Mouse (Mus musculus) kidney, adult 9 months (tissue): ENCODE measurements around the gene Gm11172.

Source experiments
- DNase-seq: peaks from one replicate; pipeline ENCODE4 v3.0.0; 2022

Gm11172 gene

GRCm38 (mm10) chr16:10812865-10813371 is at the start of gene Gm11172:
TSS of gene Gm11172 (plus strand) at chr16:10812915.
- no peak for DNase-seq

- DNase-seq = no peak
Observed at GRCm38 (mm10) chr16:10763540-10764264, 49.0 kb upstream of the Gm11172 start.

GRCm38 (mm10) chr16:10764323-10764722 is 48.4 kb upstream of the Gm11172 start:
- DNase-seq = no peak

DNA sequence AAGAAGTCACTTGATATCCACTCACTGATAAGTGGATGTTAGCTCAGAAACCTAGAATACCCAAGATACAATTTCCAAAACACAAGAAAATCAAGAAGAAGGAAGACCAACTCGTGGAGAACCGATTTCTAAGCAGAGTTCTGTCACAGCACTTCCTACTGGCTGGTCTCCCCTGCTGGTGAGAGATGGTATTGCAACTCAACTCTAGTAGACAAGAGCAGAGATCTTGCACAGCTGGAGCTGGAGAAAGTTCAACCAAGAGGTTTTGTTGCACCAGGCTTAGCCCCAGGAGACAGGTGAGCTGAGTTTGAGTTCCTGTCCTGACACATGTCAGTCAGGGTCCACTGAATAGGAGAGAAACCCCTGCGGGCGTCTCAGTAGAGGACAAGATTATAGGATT is 45.6 kb upstream of the Gm11172 start:
- peak; percentile 82 for DNase-seq

DNA sequence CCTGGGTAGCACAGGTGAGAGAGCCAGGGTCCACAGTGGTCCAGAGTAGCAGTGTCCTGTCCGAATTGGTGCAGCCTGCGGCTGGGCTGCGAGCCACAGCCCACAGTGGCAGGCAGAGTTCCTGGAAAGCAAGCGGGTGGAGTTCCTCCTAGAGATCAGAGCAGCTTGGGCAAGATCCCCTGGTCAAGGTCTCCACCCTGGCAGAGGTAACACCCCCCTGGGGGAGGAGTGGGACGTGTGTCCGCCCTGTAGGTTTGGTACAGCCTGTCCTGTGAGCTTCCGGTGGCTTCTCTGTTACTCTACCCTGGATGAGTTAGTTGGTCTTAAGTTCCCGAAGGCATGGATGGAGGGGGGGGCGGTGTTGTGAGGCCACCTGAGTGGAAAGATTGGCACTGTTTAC is 43.9 kb upstream of the Gm11172 start:
- no peak for DNase-seq

GRCm38 (mm10) chr16:10769661-10770060 is 43.1 kb upstream of the Gm11172 start:
- DNase-seq = no peak

DNA sequence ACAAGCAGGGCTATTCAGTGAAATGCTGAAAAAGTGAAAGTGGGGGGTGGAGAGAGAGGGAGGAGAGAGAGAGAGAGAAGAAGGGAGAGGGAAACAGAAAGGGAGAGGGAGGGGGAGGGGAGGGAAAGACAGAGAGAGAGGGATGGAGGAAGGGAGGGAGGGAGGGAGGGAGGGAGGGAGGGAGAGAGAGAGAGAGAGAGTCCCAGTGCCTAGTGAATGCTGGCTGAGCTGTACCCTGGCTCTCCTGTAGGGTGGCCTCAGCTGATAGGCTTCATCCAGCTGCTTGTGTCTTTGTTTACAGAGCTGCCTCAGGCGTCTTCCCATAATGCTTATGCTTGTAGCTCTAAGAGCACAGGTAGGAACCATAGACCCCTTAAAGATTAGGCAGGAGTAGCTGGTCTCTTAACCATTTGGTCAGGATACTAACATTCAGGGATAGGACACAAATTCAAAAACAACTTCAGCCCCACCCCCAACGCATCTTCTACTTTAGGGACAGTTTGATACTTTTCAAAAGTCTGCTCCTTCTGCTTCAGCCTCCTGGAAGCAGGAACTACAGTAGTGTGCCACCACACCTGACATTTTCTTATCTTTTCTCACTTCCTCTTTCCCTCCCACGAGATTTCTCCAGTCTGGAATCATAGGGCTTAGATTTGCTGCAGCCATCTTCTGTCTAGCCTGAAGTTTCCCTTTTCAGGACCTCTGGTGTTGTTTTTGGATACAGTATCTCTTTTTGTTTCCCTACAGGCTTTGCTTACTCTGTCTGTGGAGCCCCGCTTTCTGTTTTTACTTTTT is 42.0 kb upstream of the Gm11172 start:
- DNase-seq = no peak

DNA sequence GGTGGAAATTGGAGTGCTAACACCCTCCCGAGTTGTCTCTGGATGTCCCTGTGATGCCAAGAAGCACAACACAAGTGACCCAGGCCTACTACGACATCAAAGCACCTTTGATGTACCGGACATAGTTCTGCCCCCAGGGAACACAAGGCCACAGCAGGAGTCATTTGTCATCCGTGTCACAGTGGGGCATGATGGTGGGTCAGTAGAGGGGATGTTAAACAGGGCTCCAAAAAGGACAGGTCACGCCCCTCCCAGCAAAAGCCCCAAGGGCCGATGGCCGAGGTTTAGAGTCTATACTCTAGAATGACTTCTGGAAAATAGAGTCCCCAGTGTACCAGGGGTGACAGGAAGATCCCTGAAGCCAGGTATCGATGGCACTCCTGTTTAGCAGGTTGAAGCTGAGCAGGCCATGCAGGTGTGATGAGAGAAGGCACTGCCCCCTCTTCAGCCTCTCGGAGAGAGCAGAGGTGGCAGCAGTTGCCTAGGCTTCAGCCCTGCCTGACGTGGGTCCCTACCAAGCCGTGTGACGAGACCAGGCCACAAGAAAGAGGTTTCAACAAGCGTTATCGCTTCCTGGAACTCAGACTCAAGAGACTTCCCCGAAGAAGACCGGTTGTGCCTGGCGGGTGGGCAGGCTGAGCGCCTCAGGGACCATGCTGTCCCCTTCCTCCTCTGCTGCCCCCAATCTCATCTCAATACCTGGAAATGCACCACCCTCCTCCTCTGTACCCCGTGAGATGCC is 40.8 kb upstream of the Gm11172 start:
- no peak for DNase-seq

DNA sequence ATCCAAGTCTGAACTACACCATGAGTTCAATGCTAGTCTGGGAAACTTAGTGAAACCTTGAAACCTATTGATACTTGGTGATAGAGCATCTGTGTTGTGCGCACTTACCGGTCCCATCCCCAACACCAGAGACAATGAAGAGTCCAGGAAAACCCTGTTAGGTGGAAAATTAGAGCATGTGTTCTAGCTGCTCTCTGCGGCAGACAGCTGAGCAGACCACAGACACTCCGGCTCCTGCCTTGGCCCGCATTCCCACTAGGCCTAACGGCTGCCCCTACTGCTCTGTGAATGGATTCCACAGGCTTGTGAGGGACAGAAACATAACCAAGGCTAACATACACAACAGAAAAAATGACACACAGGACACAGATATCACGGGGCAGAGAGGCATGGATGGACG is 39.2 kb upstream of the Gm11172 start:
- DNase-seq = no peak

DNA sequence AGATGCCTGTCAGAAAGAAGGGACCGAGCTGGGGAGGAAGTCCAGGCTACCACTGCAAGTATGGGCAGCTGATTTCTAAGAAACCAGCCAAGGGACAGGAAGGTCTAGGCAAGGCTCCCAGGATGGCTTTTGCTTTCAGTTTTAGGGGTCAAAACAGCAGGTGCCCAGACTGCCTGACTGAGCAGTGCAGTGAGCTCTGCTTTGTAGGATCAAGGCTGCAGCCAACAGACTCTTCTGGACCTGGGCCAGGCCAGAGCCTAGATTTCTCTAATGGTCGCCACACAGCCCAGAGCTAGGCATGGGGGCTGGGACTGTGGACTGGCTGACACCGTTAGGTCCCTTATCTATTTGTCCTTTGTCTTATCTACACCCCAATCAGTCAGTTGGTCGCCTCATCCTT is 38.0 kb upstream of the Gm11172 start:
- DNase-seq = no peak

DNA sequence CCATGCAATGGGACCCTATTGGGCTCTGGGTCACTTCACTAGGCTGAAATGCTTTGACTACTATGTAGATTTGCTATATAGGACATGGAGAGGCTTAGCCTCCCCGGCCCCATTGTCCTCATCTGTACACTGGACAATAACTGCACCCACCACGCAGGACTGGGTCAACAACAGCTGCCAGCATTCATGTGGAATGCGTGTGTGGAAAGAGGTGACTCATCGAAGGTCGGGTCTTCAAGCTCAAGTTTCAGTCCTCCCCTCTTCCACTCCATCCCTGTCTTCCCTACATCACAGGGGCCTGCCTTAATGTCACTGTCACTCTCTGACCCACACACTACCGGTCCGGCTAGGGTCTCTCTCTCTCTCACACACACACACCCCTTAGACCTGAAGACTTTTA is 36.4 kb upstream of the Gm11172 start:
- DNase-seq = no peak

GRCm38 (mm10) chr16:10777579-10778160 is 35.0 kb upstream of the Gm11172 start:
- DNase-seq = no peak

GRCm38 (mm10) chr16:10780631-10781120 is 32.0 kb upstream of the Gm11172 start:
- DNase-seq = no peak

DNA sequence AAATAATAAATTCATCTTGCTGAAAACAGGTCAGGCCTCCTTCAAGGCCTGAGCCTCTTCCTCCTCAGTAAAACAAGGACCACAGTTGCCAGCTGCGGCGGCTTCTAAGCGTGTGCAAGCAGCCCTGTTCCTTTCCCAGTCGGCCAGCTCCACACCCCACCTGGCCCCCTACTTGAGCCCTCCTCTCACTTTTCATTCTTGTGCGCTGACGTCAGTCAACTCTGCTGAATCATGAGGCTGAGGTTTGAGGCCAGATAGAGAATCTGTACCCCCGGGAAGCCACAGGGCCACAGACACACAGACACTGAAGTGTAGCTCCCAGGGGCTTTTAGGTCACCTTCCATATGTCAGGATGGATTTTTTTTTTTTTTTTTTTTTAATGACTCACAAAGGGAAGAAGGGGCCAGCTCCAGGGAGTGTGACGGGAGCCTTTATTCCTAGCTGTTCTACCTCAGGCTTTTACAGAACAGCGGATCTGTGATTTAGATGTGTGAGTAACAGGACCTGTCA is 30.8 kb upstream of the Gm11172 start:
- DNase-seq = no peak

DNA sequence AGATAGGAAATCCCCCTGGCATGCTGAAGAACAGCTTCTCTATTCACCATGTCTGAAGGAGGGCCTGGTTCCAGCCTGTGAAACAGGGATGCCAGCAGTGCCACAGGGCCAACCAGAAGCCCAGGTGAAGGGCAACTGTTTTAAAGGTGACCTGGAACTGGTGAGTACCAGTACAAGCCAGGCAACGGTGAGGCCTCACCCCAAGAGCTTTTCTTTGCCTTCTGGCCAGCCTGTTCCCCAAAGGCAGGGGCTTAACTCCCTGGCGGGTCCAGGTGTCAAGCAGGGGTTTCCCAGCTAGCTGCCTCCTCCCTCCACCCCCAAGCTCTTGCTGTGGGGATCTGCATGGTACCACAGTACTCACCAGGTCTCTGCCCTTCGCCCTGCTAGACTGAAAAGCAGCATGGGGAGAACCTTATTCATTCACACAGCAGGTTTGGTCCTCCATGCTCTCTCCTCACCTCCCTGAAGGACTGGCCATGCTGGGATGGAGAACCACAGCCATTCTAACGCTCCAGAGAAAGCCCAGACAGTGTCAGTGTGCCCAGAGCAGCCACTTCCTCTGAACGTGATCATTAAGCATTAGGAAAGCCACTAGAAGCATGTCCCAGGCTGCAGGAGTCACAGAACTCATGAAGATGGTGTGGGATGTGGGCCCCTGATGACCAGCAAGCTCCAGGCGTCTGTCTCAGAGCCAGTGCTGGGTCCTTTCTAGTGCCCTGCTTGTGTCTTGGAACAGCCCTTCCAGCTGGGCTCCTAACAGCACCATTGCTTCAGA is 30.2 kb upstream of the Gm11172 start:
- DNase-seq = peak; percentile 30

- no peak for DNase-seq
Observed at GRCm38 (mm10) chr16:10783152-10783434, 29.6 kb upstream of the Gm11172 start.

- DNase-seq = no peak
Observed at GRCm38 (mm10) chr16:10783451-10783850, 29.3 kb upstream of the Gm11172 start.

GRCm38 (mm10) chr16:10783883-10784792 is 28.6 kb upstream of the Gm11172 start:
- DNase-seq = peak; percentile 14

GRCm38 (mm10) chr16:10784793-10785370 is 27.8 kb upstream of the Gm11172 start:
- peak; percentile 89 for DNase-seq
